Mouse (Mus musculus): ENCODE data around the gene Spata2l. TPM values are rescaled to one million over a fixed set of nuclear protein-coding genes. Genes with fewer than 3 reads are reported as not detected.
"Not testable (repeated sequence)": the region's sequence is repeated elsewhere in the genome, so short reads cannot be mapped to it uniquely, and the experiment has no call there.

Spata2l gene
- 2.8 TPM in 1 of 2 replicates, not detected in the other for polyA plus RNA-seq (2011; ENCODE audit: insufficient read depth, insufficient read length, low replicate concordance, missing spikeins)

DNA sequence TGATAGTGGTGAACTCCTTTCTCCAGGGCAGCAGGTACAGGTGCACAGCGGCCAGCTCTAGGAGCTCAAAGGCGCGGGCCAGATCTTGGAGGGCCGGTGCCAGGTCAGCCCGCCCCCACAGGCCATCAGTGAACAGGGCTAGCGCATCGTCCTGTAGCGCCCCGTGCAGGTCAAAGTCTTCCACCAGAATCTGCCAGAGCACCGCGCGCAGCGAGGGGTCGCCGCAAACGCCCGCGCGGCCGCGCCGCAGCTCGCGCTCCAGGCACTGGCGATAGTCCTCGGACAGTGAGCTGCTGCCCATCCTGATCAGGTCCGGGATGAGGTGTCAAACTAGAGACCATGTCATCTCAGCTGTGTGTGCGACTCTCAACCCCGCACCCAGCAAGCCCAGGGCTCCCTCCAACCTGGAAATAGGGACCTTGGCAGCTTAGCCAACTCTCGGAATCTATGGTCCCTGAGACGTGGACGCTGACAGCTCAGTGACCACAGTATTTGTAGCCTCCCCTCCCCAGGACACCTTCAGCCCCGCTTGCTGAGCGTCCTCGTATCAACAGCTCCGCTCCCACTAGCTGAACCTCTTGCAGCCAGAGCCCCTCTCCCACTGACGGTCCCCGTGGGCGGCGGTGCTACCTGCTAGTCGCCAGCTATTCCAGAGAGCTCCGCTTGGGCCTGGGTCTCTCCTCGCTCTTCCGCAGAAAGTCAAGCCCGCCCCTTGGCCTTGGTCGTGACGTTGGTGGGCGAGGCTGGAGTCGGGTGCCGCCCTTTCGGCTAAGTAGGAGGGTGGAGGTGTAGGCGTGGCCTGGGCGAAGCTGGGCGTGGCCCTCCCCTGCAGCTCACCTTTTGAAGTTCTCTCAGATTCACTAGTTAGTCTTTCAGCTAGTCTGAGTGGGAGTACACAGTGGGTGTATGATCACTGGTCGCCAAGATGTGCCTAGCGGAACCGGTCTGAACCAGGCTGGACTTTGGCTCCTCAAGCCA is at the start of gene Spata2l:
Gene Spata2l (minus strand): TSS at position 714 of the 978 bp plus-strand sequence.
- Histone ChIP-seq H3K27ac (ENCODE audit: control insufficient read depth, insufficient read depth, low read depth, low read length, poor library complexity) (no peak within 1 kb of the TSS), H3K4me3 (replicated peaks; ENCODE audit: control insufficient read depth, low read depth, low read length) (peak within 1 kb of the TSS; percentile 86), H3K4me1 (ENCODE audit: control insufficient read depth, insufficient read depth, low read length) (peaks cover 2% of the 10 kb centered on the region; the same call in 1 of the 2 replicates)
- TF ChIP-seq CTCF (IDR thresholded peaks at IDR 0.05; ENCODE audit: control insufficient read depth, insufficient read depth, low read length) (0 out of 2 replicates have a peak, but pooled peaks have one; percentile 1), POLR2A (IDR thresholded peaks at IDR 0.05; ENCODE audit: borderline replicate concordance, control insufficient read depth, low read depth, low read length) (peak; percentile 57; the same call in 1 of the 2 replicates)
- 3% methylated on average over 57 of the region's 57 CpGs for WGBS

- 88% methylated on average over 5 of the region's 5 CpGs for WGBS
- 0 out of 2 replicates have a peak overlapping the region, but pooled peaks have one; percentile 12 for H3K27ac ChIP-seq (ENCODE audit: control insufficient read depth, insufficient read depth, low read depth, low read length, poor library complexity)
- H3K4me3 ChIP-seq (replicated peaks; ENCODE audit: control insufficient read depth, low read depth, low read length) = no peak overlapping the region
- TF ChIP-seq CTCF (IDR thresholded peaks at IDR 0.05; ENCODE audit: control insufficient read depth, insufficient read depth, low read length) (no peak), POLR2A (IDR thresholded peaks at IDR 0.05; ENCODE audit: borderline replicate concordance, control insufficient read depth, low read depth, low read length) (no peak)
- H3K4me1 ChIP-seq (ENCODE audit: control insufficient read depth, insufficient read depth, low read length) = peaks cover 3% of the 10 kb centered on the region; the same call in 1 of the 2 replicates
Observed at GRCm38 (mm10) chr8:123284493-123284892, 48.5 kb upstream of the Spata2l start.

- 66% methylated on average over 7 of the region's 7 CpGs for WGBS
- 0 out of 2 replicates have a peak overlapping the region, but pooled peaks have one; percentile 12 for H3K27ac ChIP-seq (ENCODE audit: control insufficient read depth, insufficient read depth, low read depth, low read length, poor library complexity)
- peaks cover 3% of the 10 kb centered on the region; the same call in 1 of the 2 replicates for H3K4me1 ChIP-seq (ENCODE audit: control insufficient read depth, insufficient read depth, low read length)
- H3K4me3 ChIP-seq (replicated peaks; ENCODE audit: control insufficient read depth, low read depth, low read length) = peak overlapping the region; percentile 19
- no peak for TF ChIP-seq CTCF (IDR thresholded peaks at IDR 0.05; ENCODE audit: control insufficient read depth, insufficient read depth, low read length)
- TF ChIP-seq POLR2A (IDR thresholded peaks at IDR 0.05; ENCODE audit: borderline replicate concordance, control insufficient read depth, low read depth, low read length) = no peak
Observed at GRCm38 (mm10) chr8:123283991-123284390, 48.0 kb upstream of the Spata2l start.

DNA sequence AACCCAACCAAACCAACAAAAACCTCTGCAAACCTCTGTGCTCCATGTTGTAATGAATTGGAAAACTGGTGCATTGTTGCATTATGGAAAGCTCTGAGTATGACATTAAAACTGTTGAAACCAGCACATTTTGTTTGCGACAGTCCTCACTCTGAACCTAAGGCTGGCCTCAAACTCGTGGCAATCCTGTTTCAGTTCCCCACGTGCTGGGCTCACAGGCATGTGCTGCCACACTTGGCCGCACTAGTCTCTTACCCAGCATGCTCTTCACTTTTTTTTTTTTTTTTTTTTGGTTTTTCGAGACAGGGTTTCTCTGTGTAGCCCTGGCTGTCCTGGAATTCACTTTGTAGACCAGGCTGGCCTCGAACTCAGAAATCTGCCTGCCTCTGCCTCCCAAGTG is 47.0 kb upstream of the Spata2l start:
- H3K4me1 ChIP-seq (ENCODE audit: control insufficient read depth, insufficient read depth, low read length); H3K27ac ChIP-seq (ENCODE audit: control insufficient read depth, insufficient read depth, low read depth, low read length, poor library complexity): not testable (repeated sequence)
- peak overlapping the region; percentile 38 for H3K4me3 ChIP-seq (replicated peaks; ENCODE audit: control insufficient read depth, low read depth, low read length)
- 36% methylated on average over 6 of the region's 6 CpGs for WGBS

GRCm38 (mm10) chr8:123280302-123281094 is 44.5 kb upstream of the Spata2l start:
- peaks cover 7% of the 10 kb centered on the region for H3K4me1 ChIP-seq (ENCODE audit: control insufficient read depth, insufficient read depth, low read length)
- TF ChIP-seq CTCF (IDR thresholded peaks at IDR 0.05; ENCODE audit: control insufficient read depth, insufficient read depth, low read length) (no peak), POLR2A (IDR thresholded peaks at IDR 0.05; ENCODE audit: borderline replicate concordance, control insufficient read depth, low read depth, low read length) (no peak)
- peak overlapping the region; percentile 90 for H3K27ac ChIP-seq (ENCODE audit: control insufficient read depth, insufficient read depth, low read depth, low read length, poor library complexity)
- H3K4me3 ChIP-seq (replicated peaks; ENCODE audit: control insufficient read depth, low read depth, low read length) = peak overlapping the region; percentile 72
- WGBS = 51% methylated on average over 13 of the region's 13 CpGs

GRCm38 (mm10) chr8:123279828-123280227 is 43.8 kb upstream of the Spata2l start:
- 53% methylated on average over 4 of the region's 4 CpGs for WGBS
- TF ChIP-seq CTCF (IDR thresholded peaks at IDR 0.05; ENCODE audit: control insufficient read depth, insufficient read depth, low read length) = no peak
- no peak for TF ChIP-seq POLR2A (IDR thresholded peaks at IDR 0.05; ENCODE audit: borderline replicate concordance, control insufficient read depth, low read depth, low read length)
- H3K4me1 ChIP-seq (ENCODE audit: control insufficient read depth, insufficient read depth, low read length) = peaks cover 6% of the 10 kb centered on the region
- H3K4me3 ChIP-seq (replicated peaks; ENCODE audit: control insufficient read depth, low read depth, low read length) = no peak overlapping the region
- H3K27ac ChIP-seq (ENCODE audit: control insufficient read depth, insufficient read depth, low read depth, low read length, poor library complexity) = peak overlapping the region; percentile 53; the same call in 1 of the 2 replicates

- Histone ChIP-seq H3K4me3 (replicated peaks; ENCODE audit: control insufficient read depth, low read depth, low read length) (peak overlapping the region; percentile 43), H3K27ac (ENCODE audit: control insufficient read depth, insufficient read depth, low read depth, low read length, poor library complexity) (peak overlapping the region; percentile 75), H3K4me1 (ENCODE audit: control insufficient read depth, insufficient read depth, low read length) (peaks cover 6% of the 10 kb centered on the region)
- 69% methylated on average over 7 of the region's 7 CpGs for WGBS
- TF ChIP-seq CTCF (IDR thresholded peaks at IDR 0.05; ENCODE audit: control insufficient read depth, insufficient read depth, low read length) (no peak), POLR2A (IDR thresholded peaks at IDR 0.05; ENCODE audit: borderline replicate concordance, control insufficient read depth, low read depth, low read length) (no peak)
Observed at GRCm38 (mm10) chr8:123278445-123278844, 42.4 kb upstream of the Spata2l start.

- 95% methylated on average over 12 of the region's 12 CpGs for WGBS
- peaks cover 5% of the 10 kb centered on the region for H3K4me1 ChIP-seq (ENCODE audit: control insufficient read depth, insufficient read depth, low read length)
- no peak overlapping the region for H3K4me3 ChIP-seq (replicated peaks; ENCODE audit: control insufficient read depth, low read depth, low read length)
- H3K27ac ChIP-seq (ENCODE audit: control insufficient read depth, insufficient read depth, low read depth, low read length, poor library complexity) = no peak overlapping the region
- no peak for TF ChIP-seq CTCF (IDR thresholded peaks at IDR 0.05; ENCODE audit: control insufficient read depth, insufficient read depth, low read length)
Observed at GRCm38 (mm10) chr8:123275096-123275495, 39.1 kb upstream of the Spata2l start.

Measured in bone marrow, adult 2 months (tissue).